Mouse (Mus musculus) CH12.LX (cell line): ENCODE data around the gene Rps23. TPM values are rescaled to one million over a fixed set of nuclear protein-coding genes. Genes with fewer than 3 reads are reported as not detected.
A peak's percentile ranks its signal among the peaks of the same experiment; 100 is the strongest.

Experiments used
- DNase-seq: peaks from one replicate; pipeline ENCODE4 v3.0.0-alpha.2; 2013; ENCODE audit errors: extremely low read depth
- H3K27ac ChIP-seq: 2 replicates; pipeline ENCODE4 v1.5.1; 2012; ENCODE audit warnings: low read depth, mild to moderate bottlenecking, control low read depth, moderate library complexity; ENCODE audit not compliant: insufficient read depth
- H3K27me3 ChIP-seq: replicated peaks from 2 replicates; pipeline ENCODE3; 2012; ENCODE audit warnings: inconsistent platforms
- H3K36me3 ChIP-seq, 2 experiments: replicated peaks in 1 of 2; 2 replicates each; pipeline versions ENCODE3 to v1.6.1; 2012; ENCODE audit warnings: inconsistent platforms in 1 of 2, low read length in 1 of 2, mild to moderate bottlenecking in 1 of 2, mixed read lengths in 1 of 2, moderate library complexity in 1 of 2; ENCODE audit not compliant: control insufficient read depth in 1 of 2, insufficient read depth in 1 of 2
- H3K4me1 ChIP-seq, 2 experiments: 2 replicates each; pipeline ENCODE4 v1.6.1; 2012; ENCODE audit warnings: inconsistent platforms in 1 of 2, moderate library complexity in 1 of 2; ENCODE audit not compliant: insufficient read depth in 2 of 2, control insufficient read depth in 1 of 2
- H3K4me2 ChIP-seq: 2 replicates; pipeline ENCODE4 v1.6.1; 2012; ENCODE audit warnings: low read depth, mild to moderate bottlenecking, control low read depth; ENCODE audit not compliant: poor library complexity, insufficient read depth, severe bottlenecking
- H3K4me3 ChIP-seq, 3 experiments: fragments of 150-350 bp in 1 of 3; sonication (generic) in 1 of 3; replicated peaks in 1 of 3; 2 replicates each; pipeline versions ENCODE3 to v1.5.1; 2011 to 2012; ENCODE audit warnings: low read depth in 2 of 3, low read length in 2 of 3, mild to moderate bottlenecking in 2 of 3, moderate library complexity in 2 of 3, control low read depth in 1 of 3, improper control_type of control experiment in 1 of 3, inconsistent platforms in 1 of 3, mixed read lengths in 1 of 3; ENCODE audit not compliant: poor library complexity in 1 of 3
- H3K79me2 ChIP-seq: replicated peaks from 2 replicates; pipeline ENCODE4 v1.6.1; 2012; ENCODE audit warnings: mild to moderate bottlenecking, moderate library complexity; ENCODE audit not compliant: control insufficient read depth, poor library complexity, insufficient read depth, severe bottlenecking; ENCODE audit errors: extremely low read depth
- H3K9ac ChIP-seq: 2 replicates; pipeline ENCODE4 v1.6.1; 2012; ENCODE audit warnings: low read depth, mild to moderate bottlenecking, control low read depth, moderate library complexity; ENCODE audit not compliant: insufficient read depth
- H3K9me3 ChIP-seq: replicated peaks from 2 replicates; pipeline ENCODE3; 2012; ENCODE audit warnings: low read length, inconsistent platforms, mixed read lengths
- BHLHE40 ChIP-seq: IDR thresholded peaks from 2 replicates; pipeline ENCODE4 v1.6.1; 2011; ENCODE audit warnings: mild to moderate bottlenecking, low read depth, low read length, improper control_type of control experiment
- CHD1 ChIP-seq: IDR thresholded peaks from 2 replicates; pipeline ENCODE4 v1.6.1; 2012; ENCODE audit warnings: low read depth, low read length, improper control_type of control experiment, inconsistent platforms
- CHD2 ChIP-seq: IDR thresholded peaks from 2 replicates; pipeline ENCODE4 v1.6.1; 2011; ENCODE audit warnings: low read length, improper control_type of control experiment
- CTCF ChIP-seq, 2 experiments: IDR thresholded peaks in 1 of 2; conservative IDR thresholded peaks in 1 of 2; 2 replicates each; pipeline ENCODE4 v1.5.1; 2011 to 2012; ENCODE audit warnings: low read depth in 2 of 2, low read length in 2 of 2, improper control_type of control experiment in 1 of 2, inconsistent platforms in 1 of 2, mild to moderate bottlenecking in 1 of 2, moderate library complexity in 1 of 2
- ELF1 ChIP-seq: IDR thresholded peaks from 2 replicates; pipeline ENCODE4 v1.6.1; 2014; ENCODE audit warnings: low read depth, mild to moderate bottlenecking, inconsistent platforms, low read length, improper control_type of control experiment
- IRF4 ChIP-seq: IDR thresholded peaks from 2 replicates; pipeline ENCODE4 v1.6.1; 2014; ENCODE audit warnings: low read depth, mild to moderate bottlenecking, inconsistent platforms, low read length, improper control_type of control experiment
- JUND ChIP-seq: conservative IDR thresholded peaks from 2 replicates; pipeline ENCODE4 v1.6.1; 2011; ENCODE audit warnings: low read depth, low read length, improper control_type of control experiment
- KAT2A ChIP-seq: IDR thresholded peaks from 2 replicates; pipeline ENCODE4 v1.6.1; 2012; ENCODE audit warnings: low read length, improper control_type of control experiment, inconsistent platforms; ENCODE audit not compliant: insufficient replicate concordance
- MAFK ChIP-seq: IDR thresholded peaks from 2 replicates; pipeline ENCODE4 v1.6.1; 2011; ENCODE audit warnings: low read length, improper control_type of control experiment; ENCODE audit not compliant: insufficient replicate concordance
- MAZ ChIP-seq: IDR thresholded peaks from 2 replicates; pipeline ENCODE4 v1.6.1; 2012; ENCODE audit warnings: low read depth, mild to moderate bottlenecking, inconsistent platforms, low read length, improper control_type of control experiment, moderate library complexity
- MEF2A ChIP-seq: IDR thresholded peaks from 2 replicates; pipeline ENCODE4 v1.6.1; 2014; ENCODE audit warnings: low read depth, mild to moderate bottlenecking, inconsistent platforms, low read length, improper control_type of control experiment, borderline replicate concordance
- MXI1 ChIP-seq: IDR thresholded peaks from 2 replicates; pipeline ENCODE4 v1.6.1; 2011; ENCODE audit warnings: mild to moderate bottlenecking, low read depth, low read length, improper control_type of control experiment
- MYC ChIP-seq: IDR thresholded peaks from 2 replicates; pipeline ENCODE4 v1.6.1; 2011; ENCODE audit warnings: low read depth, mild to moderate bottlenecking, improper control_type of control experiment, low read length
- NRF1 ChIP-seq: IDR thresholded peaks from 2 replicates; pipeline ENCODE4 v1.6.1; 2014; ENCODE audit warnings: low read depth, mild to moderate bottlenecking, inconsistent platforms, low read length, improper control_type of control experiment, moderate library complexity
- PAX5 ChIP-seq: IDR thresholded peaks from 2 replicates; pipeline ENCODE4 v1.6.1; 2012; ENCODE audit warnings: low read length, inconsistent platforms, mixed read lengths
- POLR2AphosphoS2 ChIP-seq: IDR thresholded peaks from 2 replicates; pipeline ENCODE4 v1.6.1; 2011; ENCODE audit warnings: low read depth, low read length, improper control_type of control experiment
- RAD21 ChIP-seq: IDR thresholded peaks from 2 replicates; pipeline ENCODE4 v1.6.1; 2011; ENCODE audit warnings: low read depth, mild to moderate bottlenecking, low read length, improper control_type of control experiment, moderate library complexity
- SMC3 ChIP-seq: IDR thresholded peaks from 2 replicates; pipeline ENCODE4 v1.6.1; 2011; ENCODE audit warnings: low read depth, low read length, improper control_type of control experiment
- TCF12 ChIP-seq: IDR thresholded peaks from 2 replicates; pipeline ENCODE4 v1.6.1; 2014; ENCODE audit warnings: low read depth, mild to moderate bottlenecking, inconsistent platforms, low read length, improper control_type of control experiment
- UBTF ChIP-seq: IDR thresholded peaks from 2 replicates; pipeline ENCODE4 v1.6.1; 2012; ENCODE audit warnings: low read depth, mild to moderate bottlenecking, inconsistent platforms, low read length, improper control_type of control experiment, moderate library complexity
- USF2 ChIP-seq: conservative IDR thresholded peaks from 2 replicates; pipeline ENCODE4 v1.6.1; 2011; ENCODE audit warnings: low read depth, low read length, improper control_type of control experiment
- ZC3H11A ChIP-seq: IDR thresholded peaks from 2 replicates; pipeline ENCODE4 v1.6.1; 2012; ENCODE audit warnings: low read depth, mild to moderate bottlenecking, inconsistent platforms, low read length, improper control_type of control experiment
- ZMIZ1 ChIP-seq: IDR thresholded peaks from 2 replicates; pipeline ENCODE4 v1.6.1; 2012; ENCODE audit warnings: low read depth, mild to moderate bottlenecking, inconsistent platforms, low read length, improper control_type of control experiment
- ZNF384 ChIP-seq: IDR thresholded peaks from 2 replicates; pipeline ENCODE4 v1.6.1; 2012; ENCODE audit warnings: low read depth, low read length, improper control_type of control experiment, inconsistent platforms
- dilution Hi-C: fragments of 300-500 bp; cut with MboI; formaldehyde crosslinking; loops from 2 replicates; pipeline ENCODE4 v1.14.3; 2020; ENCODE audit warnings: low sequenced_read_pairs; ENCODE audit not compliant: extremely low pct_unique_long_range_greater_than_20kb, extremely low pct_ligation_motif_present
- in situ Hi-C: fragments of 300-500 bp; cut with MboI; formaldehyde crosslinking; loops from 3 replicates; pipeline ENCODE4 v1.14.3; 2019; ENCODE audit warnings: low sequenced_read_pairs, low pct_ligation_motif_present, low pct_unique_long_range_greater_than_20kb, mixed read lengths
- polyA plus RNA-seq: library from polyadenylated mRNA; unstranded; fragments of >175 nt; gene quantifications from 2 replicates; pipeline ENCODE4 v1.2.1, GENCODE M21; 2012; ENCODE audit warnings: low read depth; ENCODE audit not compliant: insufficient read length
- total RNA-seq, 2 experiments: library from RNA; depleted of rRNA; stranded (reverse); fragments of 300-350 nt in 1 of 2; fragments of >200 nt in 1 of 2; gene quantifications; 2 replicates each; pipeline ENCODE4 v1.2.3; 2012 to 2014

Rps23 gene
- total and polyA plus RNA-seq, 3 experiments: 1,042 to 2,005 (median 1,970) TPM

DNA sequence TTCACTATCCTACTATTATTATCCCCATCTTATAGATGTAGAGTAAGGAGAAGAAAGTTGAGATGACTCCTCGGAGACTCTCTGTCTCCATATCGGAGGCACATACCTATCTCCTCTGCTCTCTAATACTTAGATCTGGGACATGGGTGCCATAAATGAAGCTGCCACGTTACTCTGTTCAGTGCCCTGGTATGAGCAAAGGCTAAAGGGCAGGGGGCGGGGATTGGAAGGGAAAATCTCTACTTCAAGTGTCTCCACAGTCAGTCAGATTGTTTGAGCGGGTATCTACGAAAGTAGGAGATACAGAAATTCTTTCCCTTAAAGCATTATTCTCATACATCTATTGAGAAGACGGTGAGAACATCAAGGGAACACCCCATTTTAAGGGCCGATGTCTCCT is 43.2 kb downstream of the Rps23 start:
- H3K4me3 ChIP-seq: no peak overlapping the region
- H3K4me1 ChIP-seq: no peaks in the 10 kb centered on the region
- H3K4me2 ChIP-seq: no peak overlapping the region
- no peak for DNase-seq
- dilution Hi-C loops (no loop called here), in situ Hi-C loops (no loop called here)
- no peak overlapping the region for H3K27ac ChIP-seq
- no peaks in the 10 kb centered on the region for H3K79me2 ChIP-seq
- TF ChIP-seq MXI1 (no peak), CHD1 (no peak), BHLHE40 (no peak), JUND (no peak), MAZ (no peak), TCF12 (no peak), MYC (no peak), CTCF (conservative IDR thresholded peaks at IDR 0.05 in 1 of 2, IDR thresholded peaks at IDR 0.05 in 1 of 2; ENCODE audit: low read depth in 2 of 2, low read length in 2 of 2) (no peak), MEF2A (no peak), CHD2 (no peak), ZMIZ1 (no peak), ELF1 (no peak), USF2 (no peak), IRF4 (no peak), NRF1 (no peak), UBTF (no peak), KAT2A (no peak), ZC3H11A (no peak), POLR2AphosphoS2 (no peak), PAX5 (no peak)
- H3K9ac ChIP-seq: no peak overlapping the region
- H3K9me3 ChIP-seq: no peaks in the 10 kb centered on the region
- no peaks in the 10 kb centered on the region for H3K27me3 ChIP-seq
- no peaks in the 10 kb centered on the region for H3K36me3 ChIP-seq

DNA sequence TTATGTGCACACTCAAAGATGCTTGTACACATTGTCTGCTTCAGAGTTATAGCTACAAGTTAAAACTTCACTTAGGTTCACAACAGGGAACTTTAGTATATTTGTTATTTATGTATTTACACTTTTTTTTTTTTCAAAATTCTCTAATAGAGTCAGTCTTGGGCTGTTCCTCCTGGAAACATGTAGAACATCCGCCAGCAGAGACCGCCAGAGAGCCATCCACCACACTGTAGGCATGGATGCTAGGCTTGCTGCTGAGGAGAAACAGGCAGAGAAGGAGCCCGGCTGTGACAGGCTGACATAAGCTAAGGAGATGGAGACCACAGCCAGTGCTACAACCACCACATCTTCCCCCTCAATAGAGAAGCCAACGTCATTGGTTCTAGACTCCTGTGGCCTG is 44.7 kb downstream of the Rps23 start:
- H3K4me2 ChIP-seq: no peak overlapping the region
- DNase-seq: peak; percentile 76
- no peaks in the 10 kb centered on the region for H3K36me3 ChIP-seq
- peak; percentile 31 to 87; a peak in 3 of 4 replicates for TF ChIP-seq CTCF (conservative IDR thresholded peaks at IDR 0.05 in 1 of 2, IDR thresholded peaks at IDR 0.05 in 1 of 2; ENCODE audit: low read depth in 2 of 2, low read length in 2 of 2)
- no peak for TF ChIP-seq ZMIZ1
- peak; percentile 84 for TF ChIP-seq SMC3
- TF ChIP-seq RAD21: peak; percentile 94
- peak; percentile 76 for TF ChIP-seq ZNF384
- TF ChIP-seq ELF1: no peak
- TF ChIP-seq MAFK: no peak
- peak; percentile 21; the same call in 1 of the 2 replicates for TF ChIP-seq ZC3H11A
- no peaks in the 10 kb centered on the region for H3K79me2 ChIP-seq
- H3K4me3 ChIP-seq: no peak overlapping the region
- in situ Hi-C loops: no loop called here
- H3K9me3 ChIP-seq: no peaks in the 10 kb centered on the region
- no peaks in the 10 kb centered on the region for H3K4me1 ChIP-seq
- no peak overlapping the region for H3K9ac ChIP-seq
- no peak overlapping the region for H3K27ac ChIP-seq
- H3K27me3 ChIP-seq: no peaks in the 10 kb centered on the region
- dilution Hi-C loops: no loop called here
